Mouse (Mus musculus) olfactory bulb, adult 2 months (tissue): ENCODE data around the gene Gm17509. TPM values are rescaled to one million over a fixed set of nuclear protein-coding genes. Genes with fewer than 3 reads are reported as not detected.

ENCODE experiments used
- H3K27ac ChIP-seq: fragments of 200-500 bp; 2 replicates; pipeline ENCODE4 v1.5.1; 2012; ENCODE audit warnings: low read depth, low read length; ENCODE audit not compliant: insufficient read depth
- H3K4me1 ChIP-seq: fragments of 200-500 bp; 2 replicates; pipeline ENCODE4 v1.6.1; 2012; ENCODE audit warnings: low read length; ENCODE audit not compliant: control insufficient read depth, insufficient read depth
- H3K4me3 ChIP-seq: fragments of 200-500 bp; 2 replicates; pipeline ENCODE4 v1.5.1; 2012; ENCODE audit warnings: mild to moderate bottlenecking, low read depth, low read length, moderate library complexity; ENCODE audit not compliant: insufficient read depth
- CTCF ChIP-seq: fragments of 200-500 bp; IDR thresholded peaks from 2 replicates; pipeline ENCODE4 v1.5.1; 2012; ENCODE audit warnings: low read depth, mild to moderate bottlenecking, low read length, moderate library complexity; ENCODE audit not compliant: insufficient read depth
- POLR2A ChIP-seq: fragments of 200-500 bp; IDR thresholded peaks from 2 replicates; pipeline ENCODE4 v1.6.1; 2012; ENCODE audit warnings: mild to moderate bottlenecking, low read depth, low read length, moderate library complexity; ENCODE audit not compliant: insufficient read depth
- WGBS: fragments of 180-500 bp; shearing (Covaris S2); methylation state at CpG from one replicate; pipeline ENCODE4 v1.1.7; 2018; 5-methylcytosine and 5-hydroxymethylcytosine counted together
- polyA plus RNA-seq: library from polyadenylated mRNA; stranded (reverse); fragments of >200 nt; gene quantifications from 2 replicates; pipeline ENCODE4 v1.2.4, GENCODE M21; 2012; ENCODE audit warnings: low replicate concordance; ENCODE audit not compliant: missing spikeins, insufficient read depth, insufficient read length

Gm17509 gene
- not detected in 2 replicates for polyA plus RNA-seq

DNA sequence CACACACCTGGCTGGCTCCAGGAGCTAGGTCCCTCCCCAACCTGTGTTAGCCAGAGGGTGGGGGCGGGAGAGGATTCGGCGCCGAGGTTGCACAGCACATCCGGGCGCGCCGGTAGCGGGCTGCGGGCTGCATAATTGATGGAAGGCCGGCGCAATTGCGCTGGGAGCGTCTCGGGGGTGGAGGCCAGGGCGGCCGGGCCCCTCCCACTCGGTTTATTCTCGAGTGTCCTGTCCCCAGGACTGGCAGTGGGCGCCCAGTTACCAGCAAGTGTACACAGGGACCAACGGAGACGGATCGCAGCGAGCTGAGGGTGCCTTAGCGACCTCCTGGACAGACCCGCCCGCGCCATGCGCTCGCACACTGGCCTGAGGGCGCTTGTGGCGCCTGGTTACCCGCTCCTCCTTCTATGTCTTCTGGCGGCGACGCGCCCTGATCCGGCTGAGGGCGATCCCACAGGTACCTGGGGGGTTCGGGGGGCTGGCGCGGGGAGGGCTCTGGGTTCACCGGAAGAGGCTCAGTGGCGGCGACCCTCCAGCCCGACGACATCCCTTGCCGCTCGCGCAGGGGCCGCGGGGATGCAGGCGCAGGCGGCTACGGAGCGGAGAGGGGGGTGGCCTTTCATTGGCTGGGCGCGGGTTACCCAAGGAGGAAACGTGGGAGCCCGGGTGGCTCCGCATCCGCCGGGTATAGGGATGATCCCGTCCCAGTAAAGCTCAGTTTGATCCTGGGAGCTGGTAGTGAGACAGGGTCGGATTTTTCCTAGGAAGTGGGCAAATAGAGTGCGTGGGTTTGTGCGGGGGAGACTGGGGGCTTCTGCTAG lies at the start of gene Gm17509:
Gene Gm17509 (minus strand): TSS at position 575 of the 821 bp plus-strand sequence.
- under 1% methylated on average over 67 of the region's 67 CpGs for WGBS
- no peak for TF ChIP-seq CTCF
- TF ChIP-seq POLR2A, result no peak
- no peak within 1 kb of the TSS for H3K27ac ChIP-seq
- H3K4me3 ChIP-seq, result peak within 1 kb of the TSS; percentile 66
- H3K4me1 ChIP-seq, result peaks cover 2% of the 10 kb centered on the region; the same call in 1 of the 2 replicates

DNA sequence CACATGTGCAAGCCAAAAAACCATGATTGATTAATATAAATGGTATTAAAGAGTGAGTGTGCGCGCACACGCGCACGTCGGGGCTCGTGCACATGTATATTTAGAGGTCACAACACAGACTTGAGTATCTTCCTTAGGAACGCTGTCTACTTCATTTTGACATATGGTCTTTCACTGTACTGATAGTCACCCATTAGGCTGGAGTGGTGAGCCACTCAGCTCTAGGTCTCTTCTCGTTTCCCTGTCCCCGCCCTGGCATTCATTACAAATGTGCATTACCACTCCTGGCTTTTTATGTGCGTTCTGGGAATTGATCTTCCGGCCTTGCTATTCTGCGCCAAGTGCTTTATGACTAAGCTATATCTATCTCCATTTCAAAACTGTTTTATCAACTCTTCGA lies 47.1 kb upstream of the Gm17509 start:
- H3K27ac ChIP-seq, result no peak overlapping the region
- no peaks in the 10 kb centered on the region for H3K4me1 ChIP-seq
- H3K4me3 ChIP-seq, result no peak overlapping the region
- WGBS, result 95% methylated on average over 14 of the region's 14 CpGs
- TF ChIP-seq POLR2A, result no peak
- TF ChIP-seq CTCF, result no peak

DNA sequence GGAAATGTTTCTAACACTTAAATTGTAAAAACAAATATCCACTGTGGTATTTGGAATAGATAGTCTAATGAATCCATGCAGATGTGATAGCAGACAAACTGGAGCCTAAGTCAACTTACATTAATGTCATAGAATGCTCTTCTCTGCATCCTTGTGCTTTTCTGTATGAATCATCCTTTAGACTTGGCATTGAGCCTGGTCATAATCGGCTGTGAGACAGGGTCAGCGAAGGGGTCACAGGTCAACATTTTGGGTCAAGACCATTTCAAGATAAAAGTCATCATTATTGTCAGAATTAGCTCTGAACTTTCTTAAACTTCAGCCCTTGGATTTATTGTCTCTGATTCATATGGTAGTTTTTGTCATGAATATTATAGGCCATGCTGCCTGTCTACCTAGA lies 45.3 kb upstream of the Gm17509 start:
- 90% methylated on average over 2 of the region's 2 CpGs for WGBS
- H3K4me3 ChIP-seq, result no peak overlapping the region
- no peak for TF ChIP-seq POLR2A
- TF ChIP-seq CTCF, result no peak
- H3K4me1 ChIP-seq, result no peaks in the 10 kb centered on the region
- no peak overlapping the region for H3K27ac ChIP-seq

GRCm38 (mm10) chr13:117260704-117261103 lies 39.8 kb upstream of the Gm17509 start:
- WGBS, result 95% methylated on average over 4 of the region's 4 CpGs
- no peak overlapping the region for H3K4me3 ChIP-seq
- TF ChIP-seq POLR2A, result no peak
- no peak for TF ChIP-seq CTCF
- no peak overlapping the region for H3K27ac ChIP-seq
- H3K4me1 ChIP-seq, result no peaks in the 10 kb centered on the region

DNA sequence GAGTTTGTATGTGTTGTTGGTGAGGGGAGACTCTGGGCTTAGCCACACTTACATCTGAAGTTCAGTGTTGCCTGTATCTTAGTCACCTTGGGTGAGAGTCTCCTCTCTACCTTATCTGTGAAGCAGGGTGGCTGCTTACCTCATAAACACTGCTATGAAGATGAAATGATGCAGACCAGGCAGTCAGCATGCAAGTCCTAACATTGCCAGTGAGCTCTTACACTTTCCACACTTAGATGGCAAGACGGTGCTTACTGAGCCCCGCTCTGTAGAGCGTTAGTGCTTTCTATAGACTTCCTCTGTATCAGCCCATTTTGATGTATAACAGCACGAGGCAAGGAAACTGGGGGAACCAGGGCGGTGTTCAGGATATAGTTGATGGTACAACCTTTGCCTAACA lies 21.7 kb upstream of the Gm17509 start:
- TF ChIP-seq POLR2A (no peak), CTCF (no peak)
- 89% methylated on average over 5 of the region's 5 CpGs for WGBS
- Histone ChIP-seq H3K4me3 (no peak overlapping the region), H3K27ac (no peak overlapping the region), H3K4me1 (no peaks in the 10 kb centered on the region)

GRCm38 (mm10) chr13:117242063-117242462 lies 21.2 kb upstream of the Gm17509 start:
- Histone ChIP-seq H3K4me3 (no peak overlapping the region), H3K4me1 (no peaks in the 10 kb centered on the region), H3K27ac (no peak overlapping the region)
- TF ChIP-seq CTCF (no peak), POLR2A (no peak)
- WGBS, result 89% methylated on average over 3 of the region's 3 CpGs

DNA sequence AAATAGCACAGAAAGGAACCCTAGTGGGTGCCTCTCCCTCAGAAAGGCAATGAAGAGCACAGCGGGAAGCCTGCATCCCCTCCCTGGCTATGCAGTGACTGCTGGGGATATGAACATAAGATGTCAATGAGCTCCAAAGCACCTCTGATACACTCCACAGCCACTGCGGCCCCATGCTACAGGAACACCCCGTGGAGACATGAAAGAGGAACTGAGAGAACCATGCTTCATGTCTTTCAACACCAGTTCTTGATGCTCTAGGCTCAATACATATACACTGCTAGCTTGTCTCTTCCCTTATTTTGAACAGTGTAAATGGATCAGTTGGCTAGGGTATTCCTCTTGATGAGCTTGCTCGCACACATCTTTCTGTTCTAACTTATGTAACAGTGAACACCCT lies 16.2 kb upstream of the Gm17509 start:
- 88% methylated on average over 4 of the region's 4 CpGs for WGBS

DNA sequence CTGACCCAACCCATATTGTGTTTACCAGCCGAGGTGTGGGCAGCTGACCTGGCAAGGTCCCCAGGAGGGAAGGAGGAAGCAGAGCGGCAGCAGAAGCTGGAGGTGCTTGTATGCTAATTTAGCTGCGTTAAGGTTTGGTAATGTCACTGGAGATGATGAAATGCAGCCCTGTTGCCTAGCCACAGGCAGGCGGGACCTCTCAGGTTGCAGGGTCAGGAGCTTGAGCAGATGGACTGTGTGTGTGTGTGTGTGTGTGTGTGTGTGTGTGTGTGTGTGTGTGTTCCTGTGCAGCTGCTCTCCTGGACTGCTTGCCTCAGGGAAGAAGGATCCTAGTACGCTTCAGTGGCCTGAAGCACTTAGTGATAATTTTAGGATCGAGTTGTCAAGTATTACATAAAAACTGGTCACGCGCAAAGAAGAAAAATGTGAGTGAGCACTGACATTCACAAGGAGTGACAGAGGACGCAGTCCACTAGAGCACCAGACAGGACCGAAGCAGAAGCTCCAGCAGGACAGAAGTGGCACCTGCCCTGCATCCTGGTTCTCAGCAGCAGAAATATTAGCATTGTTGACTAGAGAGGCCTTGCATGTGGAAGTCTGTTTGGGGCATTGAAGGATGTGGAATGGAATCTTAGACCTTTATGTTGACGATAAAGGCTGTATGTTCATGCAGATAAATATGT lies 14.8 kb upstream of the Gm17509 start:
- Histone ChIP-seq H3K4me3 (no peak overlapping the region), H3K27ac (no peak overlapping the region), H3K4me1 (no peaks in the 10 kb centered on the region)
- no peak for TF ChIP-seq CTCF
- no peak for TF ChIP-seq POLR2A
- WGBS, result 66% methylated on average over 11 of the region's 11 CpGs

More for the DNA sequence above, 16.2 kb upstream of the Gm17509 start:
- Histone ChIP-seq H3K4me1 (no peaks in the 10 kb centered on the region), H3K27ac (no peak overlapping the region), H3K4me3 (no peak overlapping the region)
- TF ChIP-seq POLR2A, result no peak
- no peak for TF ChIP-seq CTCF

- TF ChIP-seq CTCF, result no peak
- TF ChIP-seq POLR2A, result no peak
- Histone ChIP-seq H3K4me1 (no peaks in the 10 kb centered on the region), H3K4me3 (no peak overlapping the region), H3K27ac (no peak overlapping the region)
- 49% methylated on average over 7 of the region's 7 CpGs for WGBS
Measured at GRCm38 (mm10) chr13:117234486-117234885, 13.6 kb upstream of the Gm17509 start.
